Mouse (Mus musculus) embryo, embryonic 10.5 days (tissue): ENCODE results near the gene Slfnl1.

ENCODE experiments used
- DNase-seq: peaks from one replicate; pipeline ENCODE4 v3.0.0-alpha.2; 2015; ENCODE audit warnings: low spot score

The Slfnl1 gene

GRCm38 (mm10) chr4:120531986-120532385, at the start of gene Slfnl1:
TSS of gene Slfnl1 (plus strand) at chr4:120532231.
- no peak for DNase-seq

DNA sequence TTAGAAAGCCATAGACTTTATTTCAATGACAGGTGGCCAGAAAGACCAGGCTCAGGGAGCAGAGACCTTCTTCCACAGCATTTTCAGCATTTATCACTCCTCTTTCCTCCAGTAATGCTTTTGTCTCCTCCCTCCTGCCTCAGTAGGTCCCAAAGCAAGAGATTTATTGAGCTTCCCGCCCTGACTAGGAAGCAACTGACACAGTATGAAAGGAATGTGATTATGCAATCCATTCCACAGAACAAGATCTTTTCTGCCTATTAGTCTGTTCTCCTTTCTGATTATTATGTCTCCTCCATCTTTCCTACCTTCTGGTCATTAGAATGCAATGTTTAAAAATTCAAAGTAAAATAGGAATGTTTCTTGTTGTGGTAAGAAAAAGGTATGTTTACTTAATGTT, 44.3 kb upstream of the Slfnl1 start:
- DNase-seq = no peak

DNA sequence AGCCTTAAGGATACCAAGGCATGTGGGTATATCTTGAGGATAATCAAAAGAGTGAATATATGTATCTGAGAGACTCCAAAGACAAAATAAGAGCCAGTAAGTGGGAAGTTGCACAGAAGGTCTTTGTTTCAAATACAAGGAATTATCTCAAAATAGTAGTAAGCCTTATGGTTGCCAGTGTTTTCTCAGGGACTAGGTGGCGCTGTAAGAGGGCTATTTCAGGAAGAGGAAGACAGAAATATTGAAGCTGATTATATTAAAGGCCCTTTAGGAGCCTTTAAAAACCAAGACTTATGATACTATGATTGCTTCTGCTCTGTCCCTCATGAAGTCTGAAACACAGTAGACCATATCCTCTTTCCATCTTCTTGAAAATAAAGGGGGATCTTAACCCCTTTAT, 25.1 kb upstream of the Slfnl1 start:
- no peak for DNase-seq

DNA sequence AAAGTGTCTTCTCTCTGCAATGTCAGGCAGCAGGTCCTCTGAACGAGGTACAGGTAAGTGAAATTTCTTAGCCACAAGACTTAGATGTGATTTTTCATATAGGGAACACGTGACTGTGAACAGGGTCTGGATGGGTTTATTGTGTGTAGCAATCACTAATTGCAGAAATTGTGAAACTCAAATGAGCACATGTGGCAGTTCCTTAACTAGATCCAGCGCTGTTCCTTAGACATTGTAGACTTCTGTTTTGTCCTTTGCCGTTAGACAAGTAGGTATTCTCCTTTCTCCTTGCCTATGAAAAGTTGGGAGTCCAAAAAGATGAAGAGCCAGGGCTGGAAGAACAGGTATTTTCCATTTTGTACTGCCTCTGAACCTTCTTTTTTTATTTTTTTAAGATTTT, 20.8 kb upstream of the Slfnl1 start:
- DNase-seq = no peak

DNA sequence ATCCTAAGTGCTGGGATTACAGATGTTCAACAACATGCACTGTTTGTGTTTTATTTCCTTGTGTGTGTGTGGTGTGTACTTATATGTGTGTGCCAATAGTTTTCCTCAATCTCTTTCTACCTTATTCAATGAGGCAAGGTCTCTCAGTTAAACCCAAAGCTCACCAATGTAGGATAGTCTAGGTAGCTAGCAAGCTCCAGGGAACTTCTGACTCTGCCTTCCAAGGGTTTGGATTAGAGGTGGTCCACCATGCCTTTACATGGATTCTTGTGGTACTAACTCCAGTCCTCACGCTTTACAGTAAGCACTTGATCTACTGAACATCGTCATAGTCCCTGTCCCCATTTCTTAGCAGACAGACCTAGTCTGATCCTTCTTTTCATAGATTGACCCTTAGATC, 17.7 kb upstream of the Slfnl1 start:
- DNase-seq = no peak

GRCm38 (mm10) chr4:120516491-120516890, 15.5 kb upstream of the Slfnl1 start:
- DNase-seq = no peak

DNA sequence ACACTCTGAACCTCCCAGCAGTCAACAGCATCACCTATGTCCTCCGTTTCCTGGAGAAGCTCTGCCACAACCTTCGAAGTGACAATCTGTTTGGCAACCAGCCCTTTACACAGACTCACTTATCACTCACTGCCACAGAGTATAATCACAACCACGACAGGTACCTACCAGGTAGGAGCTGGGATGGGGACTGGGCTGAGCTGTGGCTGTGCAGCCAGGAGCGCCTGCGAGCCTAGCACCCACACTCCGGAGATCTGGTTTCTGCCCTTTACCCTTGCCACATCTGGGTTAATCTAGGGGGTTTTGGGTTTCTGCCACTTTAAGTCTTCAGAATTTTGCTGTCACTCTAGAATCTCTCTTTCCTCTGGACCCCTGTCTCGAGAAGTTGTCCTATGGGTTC, 15.1 kb upstream of the Slfnl1 start:
- no peak for DNase-seq

DNA sequence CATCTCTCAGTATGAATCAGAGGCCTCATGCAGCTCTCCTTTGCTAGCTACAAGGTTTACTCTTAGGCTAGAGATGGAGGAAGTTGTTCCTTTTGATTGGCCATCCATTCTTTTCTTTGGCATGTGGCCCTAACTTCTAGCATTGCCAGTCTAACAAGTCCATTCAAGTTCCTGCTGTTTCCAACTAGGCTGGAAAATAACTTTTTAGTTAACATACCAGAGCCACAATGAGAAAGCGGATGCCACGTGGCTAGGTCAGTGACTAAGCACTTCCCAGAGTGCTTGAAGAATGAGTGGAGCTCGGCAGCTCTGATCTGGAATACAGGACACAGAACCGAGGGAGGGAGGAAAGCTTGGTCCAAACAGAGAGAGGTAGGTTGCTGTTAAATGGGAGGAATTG, 14.7 kb upstream of the Slfnl1 start:
- DNase-seq = no peak

DNA sequence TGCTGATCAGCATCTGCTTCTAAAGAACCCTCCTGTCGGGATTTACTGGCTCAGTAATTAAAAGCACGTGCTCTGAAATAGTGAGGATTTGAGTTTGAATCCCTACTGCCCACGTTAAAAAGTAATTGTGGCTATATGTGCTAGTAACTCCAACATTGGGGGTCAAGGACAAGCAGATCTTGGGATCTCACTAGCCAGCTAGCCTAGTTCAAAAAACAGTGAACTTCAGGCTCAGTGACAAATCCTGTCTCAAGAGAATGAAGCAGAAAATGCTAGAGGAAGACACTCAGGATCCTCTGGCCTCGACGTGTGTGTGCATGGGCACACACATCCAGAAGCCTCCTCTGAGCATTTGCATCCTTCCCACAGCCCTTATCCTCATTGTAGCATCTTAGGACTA, 10.3 kb upstream of the Slfnl1 start:
- no peak for DNase-seq

- no peak for DNase-seq
Measured at GRCm38 (mm10) chr4:120522351-120522750, 9.7 kb upstream of the Slfnl1 start.

DNA sequence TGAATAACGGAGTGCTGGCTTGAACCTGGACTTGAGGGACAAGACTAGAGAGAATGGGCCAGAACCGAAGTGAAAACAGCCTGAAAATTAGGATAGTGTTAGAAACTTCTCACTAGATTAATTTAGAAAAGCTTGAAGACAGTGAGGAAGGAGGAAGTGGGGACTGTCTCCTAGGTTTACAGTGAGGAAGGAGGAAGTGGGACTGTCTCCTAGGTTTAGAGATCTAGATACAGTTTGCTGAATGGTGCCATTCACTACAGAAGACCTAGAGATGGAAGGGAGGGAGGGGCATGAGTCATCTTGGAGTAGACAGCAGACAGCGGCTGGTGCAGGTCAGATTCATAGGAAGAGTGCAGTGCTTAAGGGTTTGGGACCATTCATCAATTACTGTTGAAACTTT, 8.9 kb upstream of the Slfnl1 start:
- no peak for DNase-seq

GRCm38 (mm10) chr4:120528171-120528570, 3.9 kb upstream of the Slfnl1 start:
- DNase-seq = no peak

- peak; percentile 5 for DNase-seq
Measured at GRCm38 (mm10) chr4:120538664-120539063, 6.6 kb downstream of the Slfnl1 start.

- DNase-seq = no peak
Measured at GRCm38 (mm10) chr4:120544896-120545295, 12.9 kb downstream of the Slfnl1 start.

- DNase-seq = no peak
Measured at GRCm38 (mm10) chr4:120556592-120556991, 24.6 kb downstream of the Slfnl1 start.

- no peak for DNase-seq
Measured at GRCm38 (mm10) chr4:120565726-120566125, 33.7 kb downstream of the Slfnl1 start.

DNA sequence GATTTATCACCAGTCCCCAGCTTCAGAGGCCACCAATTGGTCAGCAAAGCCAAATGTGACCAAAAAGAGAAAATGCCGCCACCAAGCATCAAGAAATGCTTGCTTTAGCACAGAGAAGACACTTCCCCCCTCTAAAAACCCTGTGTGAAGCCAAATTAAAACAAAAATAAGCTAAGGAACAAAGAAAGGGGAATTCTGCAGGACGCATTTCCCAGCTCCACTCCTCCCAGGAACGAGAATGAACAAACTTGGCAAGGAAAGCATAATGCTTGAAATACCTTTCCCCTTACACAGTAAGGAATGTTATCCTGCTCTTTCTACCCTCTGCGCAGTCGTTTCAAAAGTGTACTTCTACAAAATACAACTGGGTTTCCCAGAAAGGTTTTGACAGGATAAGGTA, 36.0 kb downstream of the Slfnl1 start:
- DNase-seq = peak; percentile 11

DNA sequence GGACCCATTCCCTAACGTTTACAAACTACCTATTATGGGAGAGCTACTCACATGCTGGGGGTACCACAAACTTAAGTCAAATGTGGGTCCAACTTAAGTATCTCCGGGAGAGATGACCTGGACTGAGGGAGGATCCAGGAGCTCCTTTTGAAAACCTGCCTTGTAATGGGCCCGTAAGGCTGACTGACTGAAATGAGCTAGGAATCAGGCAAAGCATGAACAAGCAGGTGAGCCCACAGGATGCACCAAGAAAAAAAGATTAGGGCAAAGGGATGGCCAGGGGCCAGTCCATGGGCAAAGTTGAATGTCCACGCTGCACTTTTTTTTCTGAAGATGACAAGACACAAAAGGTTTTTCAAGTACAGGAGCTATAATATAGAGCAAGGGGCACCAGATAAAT, 37.0 kb downstream of the Slfnl1 start:
- peak; percentile 25 for DNase-seq

DNA sequence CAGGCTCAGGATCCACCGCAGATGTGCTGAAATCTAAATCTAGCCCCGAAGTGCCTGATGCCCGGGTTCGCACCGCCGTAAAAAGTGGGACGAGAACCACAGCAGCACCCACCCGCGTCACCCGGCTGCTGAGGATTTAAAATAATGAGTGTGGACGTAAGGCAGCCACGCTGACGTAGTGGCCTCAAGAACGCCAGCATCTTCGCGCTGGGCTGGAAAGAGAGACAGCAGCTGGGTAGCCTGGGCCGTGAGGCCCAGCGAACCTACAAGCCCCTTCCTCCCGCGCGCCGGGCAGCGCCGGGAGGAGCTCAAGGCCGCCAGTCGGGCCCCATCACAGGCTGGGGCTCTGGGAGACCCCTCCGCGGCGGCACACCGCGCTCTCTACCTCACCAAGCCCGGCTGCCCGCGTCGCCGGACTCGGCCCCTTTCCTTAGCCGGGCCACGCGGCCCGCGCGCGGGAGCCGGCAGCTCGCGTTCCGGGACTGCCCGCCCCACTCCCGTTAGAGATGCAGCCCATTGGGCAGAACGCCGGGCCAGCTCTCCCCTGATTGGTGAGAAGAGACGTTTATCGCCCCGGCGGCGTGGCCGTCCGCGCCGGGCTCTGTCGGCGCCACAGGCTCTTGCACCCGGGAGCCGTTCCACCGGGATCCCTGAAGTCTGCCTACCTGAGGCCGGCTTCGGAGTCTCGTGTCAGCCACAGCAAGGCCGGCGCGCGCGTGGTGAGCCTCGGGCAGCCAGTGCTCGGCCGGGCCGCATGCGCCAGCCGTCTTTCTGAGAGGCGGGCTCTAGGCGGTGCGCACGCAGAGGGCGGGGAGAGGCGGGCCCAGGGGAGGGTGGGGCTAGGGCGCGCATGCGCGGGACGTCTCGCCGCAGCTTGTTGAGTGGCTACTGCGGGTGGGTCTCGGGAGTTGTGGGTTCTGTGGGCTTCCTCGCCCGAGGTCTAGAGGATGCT, 37.7 kb downstream of the Slfnl1 start, which contains the start of gene Ctps:
TSS of gene Ctps (minus strand) at position 791 of the 952 bp plus-strand sequence.
- peak; percentile 96 for DNase-seq

DNA sequence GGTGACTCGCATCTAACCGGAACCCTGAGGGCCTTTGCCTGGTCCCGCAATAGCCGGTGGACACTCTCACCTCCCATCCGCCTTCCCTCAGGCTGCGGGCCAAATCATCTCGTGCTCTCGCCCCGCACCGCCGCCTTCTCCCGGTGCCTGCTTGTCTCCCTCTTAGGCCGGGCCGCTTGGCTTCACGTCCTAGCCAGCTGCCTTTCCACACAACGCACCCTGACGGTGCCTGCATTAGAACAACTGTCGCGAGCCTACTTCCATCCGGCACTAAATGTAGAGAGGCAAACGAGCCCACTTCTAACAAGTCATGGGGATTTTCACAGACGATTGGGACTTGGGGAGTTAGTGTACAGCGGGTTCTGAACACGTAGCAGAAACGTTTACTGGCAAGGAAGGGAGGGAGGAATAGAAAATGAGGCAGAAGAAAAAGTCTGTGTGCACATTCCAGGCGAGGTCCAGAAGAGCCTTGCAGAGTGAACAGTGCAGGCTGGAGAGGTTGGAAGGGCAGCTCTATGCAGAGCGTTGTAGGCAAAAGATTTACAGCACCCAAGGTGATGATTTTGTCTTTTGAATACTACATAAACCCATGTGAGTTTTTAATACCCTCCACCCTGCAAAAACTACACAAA, 38.5 kb downstream of the Slfnl1 start:
- no peak for DNase-seq

DNA sequence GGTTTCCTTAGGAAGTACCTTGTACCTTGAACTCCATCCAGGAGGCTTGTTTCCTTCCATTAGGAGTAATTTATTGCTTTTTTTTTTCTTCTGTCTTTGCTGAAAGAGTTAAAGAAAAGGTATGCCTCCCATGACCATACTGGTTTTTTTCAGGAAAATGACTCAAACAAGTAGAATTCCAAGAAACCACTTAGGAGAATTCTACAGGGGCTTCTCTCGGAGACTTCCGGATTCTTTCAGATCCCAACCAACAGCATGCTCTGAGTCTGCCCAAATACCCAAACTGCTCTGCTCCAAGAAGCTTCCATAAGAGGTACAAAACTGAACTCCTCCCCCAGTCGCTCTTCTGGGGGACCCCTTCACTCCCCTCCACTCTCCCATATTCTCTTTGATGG, 39.0 kb downstream of the Slfnl1 start:
- DNase-seq = no peak

DNA sequence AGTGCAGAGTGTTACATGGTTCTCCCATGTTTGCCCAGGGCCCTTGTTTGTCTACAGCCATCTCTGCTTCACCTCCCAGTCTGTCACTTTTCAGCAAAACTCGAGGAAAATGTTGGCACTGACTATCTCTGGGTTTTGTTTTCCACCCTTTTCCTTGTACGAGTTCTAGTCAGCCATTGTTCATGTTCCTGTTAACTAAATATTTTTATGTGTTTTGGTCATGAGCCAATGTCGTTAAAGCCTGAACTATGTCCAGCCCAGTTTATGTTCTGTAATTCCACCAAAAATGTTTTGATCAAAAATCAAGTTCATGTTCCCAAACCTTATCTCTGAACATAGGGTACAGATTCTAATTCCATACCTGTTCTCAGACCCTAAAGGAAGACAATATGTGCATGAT, 39.7 kb downstream of the Slfnl1 start:
- DNase-seq = no peak

- DNase-seq = no peak
Measured at GRCm38 (mm10) chr4:120580894-120581293, 48.9 kb downstream of the Slfnl1 start.
